In genomic region chr8:70629574-70630531, GRCm38 (mm10) we compare ENCODE assay signal across 8 mouse cellular contexts. TPM values are rescaled to one million over a fixed set of nuclear protein-coding genes. Genes with fewer than 3 reads are reported as not detected.
DNase-seq lines count a peak whose midpoint lies in the region; ATAC-seq lines count a peak whose summit lies in the region.

No protein-coding gene starts in this region.

- peak; percentile 83 for DNase-seq in adipocyte (ENCODE audit: low spot score)
- DNase-seq in embryo, embryonic 10 days (ENCODE audit: low spot score) = peak; percentile 91
- DNase-seq in gastrocnemius, postnatal 10 days = peak; percentile 84
- peak; percentile 76 to 92 for DNase-seq in left cerebral cortex, postnatal 10 days (ENCODE audit: extremely low spot score in 1 of 2, low spot score in 2 of 2)
- peak; percentile 89 to 90 for DNase-seq in right cerebral cortex, postnatal 10 days (ENCODE audit: low spot score in 2 of 2)
- DNase-seq in urinary bladder, postnatal 14 days (ENCODE audit: low spot score) = peak; percentile 81

- intact Hi-C loops in left cerebral cortex, postnatal 10 days (cut with DNase I) = no loop called here

- ATAC-seq in inflammation-experienced regulatory T-cells, adult 6 months = peak; percentile 80
- ATAC-seq in megakaryocyte progenitor cell, adult 5-6 weeks (replicated peaks; ENCODE audit: poor library complexity) = peak; percentile 82

RNA-seq across cellular contexts. Expression of gene Gdf15, which starts 2.4 kb away (rescaled TPM):
- not detected for total RNA-seq in gastrocnemius, postnatal 10 days (2021)
- not detected for polyA plus RNA-seq in inflammation-experienced regulatory T-cells, adult 6 months (2017; shearing (Covaris generic))
- total RNA-seq in left cerebral cortex, postnatal 10 days (2021) = not detected
- not detected in 2 replicates for total RNA-seq in megakaryocyte progenitor cell, adult 5-6 weeks (2015)
- not detected in 2 replicates for total RNA-seq in megakaryocyte progenitor cell, adult 5-6 weeks (2017)

RNA-seq across cellular contexts. Expression of gene Lrrc25, which starts 13.9 kb away (rescaled TPM):
- total RNA-seq in gastrocnemius, postnatal 10 days (2021) = 1 to 10 TPM; 1.2 to 3.0 TPM
- polyA plus RNA-seq in inflammation-experienced regulatory T-cells, adult 6 months (2017; shearing (Covaris generic)) = 1 to 10 TPM in 1 of 3 experiments, under 1 TPM in 2; 0.47 to 3.8 (median 0.71) TPM
- 1 to 10 TPM in 1 of 2 experiments, under 1 TPM in 1; 0.94 to 1.1 TPM for total RNA-seq in left cerebral cortex, postnatal 10 days (2021)
- total RNA-seq in megakaryocyte progenitor cell, adult 5-6 weeks (2015) = 6.2 and 12.9 TPM in 2 replicates
- 4.7 and 5.4 TPM in 2 replicates for total RNA-seq in megakaryocyte progenitor cell, adult 5-6 weeks (2017)

RNA-seq across cellular contexts. Expression of gene Ssbp4, which starts 21.2 kb away (rescaled TPM):
- 10 to 100 TPM; 31.1 to 40.1 TPM for total RNA-seq in gastrocnemius, postnatal 10 days (2021)
- polyA plus RNA-seq in inflammation-experienced regulatory T-cells, adult 6 months (2017; shearing (Covaris generic)) = 10 to 100 TPM in 2 of 3 experiments, 1 to 10 TPM in 1; 2.6 to 16.2 (median 14.7) TPM
- 100 to 1,000 TPM; 236 to 250 TPM for total RNA-seq in left cerebral cortex, postnatal 10 days (2021)
- 31.6 and 40.7 TPM in 2 replicates for total RNA-seq in megakaryocyte progenitor cell, adult 5-6 weeks (2015)
- 40.2 and 69.7 TPM in 2 replicates for total RNA-seq in megakaryocyte progenitor cell, adult 5-6 weeks (2017)

RNA-seq across cellular contexts. Expression of gene Pgpep1, which starts 30.3 kb away (rescaled TPM):
- total RNA-seq in gastrocnemius, postnatal 10 days (2021) = 10 to 100 TPM; 22.5 to 23.4 TPM
- 1 to 10 TPM; 3.8 to 6.4 (median 4.8) TPM for polyA plus RNA-seq in inflammation-experienced regulatory T-cells, adult 6 months (2017; shearing (Covaris generic))
- 10 to 100 TPM; 11.5 to 15.9 TPM for total RNA-seq in left cerebral cortex, postnatal 10 days (2021)
- 11.7 and 11.8 TPM in 2 replicates for total RNA-seq in megakaryocyte progenitor cell, adult 5-6 weeks (2015)
- 3.6 and 5.2 TPM in 2 replicates for total RNA-seq in megakaryocyte progenitor cell, adult 5-6 weeks (2017)

RNA-seq across cellular contexts. Expression of gene Isyna1, which starts 35.7 kb away (rescaled TPM):
- 10 to 100 TPM; 30.0 to 31.6 TPM for total RNA-seq in gastrocnemius, postnatal 10 days (2021)
- polyA plus RNA-seq in inflammation-experienced regulatory T-cells, adult 6 months (2017; shearing (Covaris generic)) = 10 to 100 TPM; 27.6 to 32.6 (median 31.7) TPM
- total RNA-seq in left cerebral cortex, postnatal 10 days (2021) = 10 to 100 TPM; 46.6 to 53.2 TPM
- total RNA-seq in megakaryocyte progenitor cell, adult 5-6 weeks (2015) = 26.1 and 39.0 TPM in 2 replicates
- total RNA-seq in megakaryocyte progenitor cell, adult 5-6 weeks (2017) = 42.9 and 45.4 TPM in 2 replicates

Comparison
In these comparisons a context has a peak if more than half of its experiments do, and no peak if none do; other contexts are left out.
1. Peak in every context shown above with its lines: DNase-seq and ATAC-seq.